Mouse (Mus musculus): Measurements from ENCODE around the gene Hsd3b5. TPM values are rescaled to one million over a fixed set of nuclear protein-coding genes. Genes with fewer than 3 reads are reported as not detected.
"Not testable (repeated sequence)": the region's sequence is repeated elsewhere in the genome, so short reads cannot be mapped to it uniquely, and the experiment has no call there.

Hsd3b5 gene
- total RNA-seq (2014; rRNA removed) (not detected in 2 replicates), polyA plus RNA-seq (2015; fragmentation: Nextera tagmentation; extraction: Ambion mirVana) (not detected in 2 replicates)

GRCm38 (mm10) chr3:98630152-98630551 is at the start of gene Hsd3b5:
Gene Hsd3b5 (minus strand): TSS chr3:98630252.
- no peak for TF ChIP-seq CTCF (IDR thresholded peaks at IDR 0.05; ENCODE audit: low read depth)

GRCm38 (mm10) chr3:98635145-98635544 is 5.1 kb upstream of the Hsd3b5 start:
- TF ChIP-seq CTCF (IDR thresholded peaks at IDR 0.05; ENCODE audit: low read depth), result no peak
- Histone ChIP-seq H3K4me2 (ENCODE audit: low read depth, low read length) (no peak overlapping the region), H3K9me3 (ENCODE audit: low read length) (no peaks in the 10 kb centered on the region), H3K9ac (replicated peaks; ENCODE audit: low read length) (no peak overlapping the region), H3K27ac (no peak overlapping the region), H3K4me3 (ENCODE audit: low read length) (no peak overlapping the region), H3K36me3 (ENCODE audit: insufficient read depth, low read length) (no peaks in the 10 kb centered on the region), H3K4me1 (ENCODE audit: insufficient read depth, low read length) (no peaks in the 10 kb centered on the region), H3K27me3 (ENCODE audit: insufficient read depth, low read length) (no peaks in the 10 kb centered on the region)
- ATAC-seq, result no peak
- 90% methylated on average over 1 of the region's 1 CpGs for WGBS
- no peak for DNase-seq (ENCODE audit: low spot score)

More at GRCm38 (mm10) chr3:98630152-98630551, at the start of gene Hsd3b5:
- Histone ChIP-seq H3K36me3 (ENCODE audit: insufficient read depth, low read length) (no peaks in the 10 kb centered on the region), H3K4me1 (ENCODE audit: insufficient read depth, low read length) (no peaks in the 10 kb centered on the region), H3K27ac (no peak within 1 kb of the TSS), H3K4me3 (ENCODE audit: low read length) (no peak within 1 kb of the TSS), H3K4me2 (ENCODE audit: low read depth, low read length) (no peak within 1 kb of the TSS), H3K27me3 (ENCODE audit: insufficient read depth, low read length) (no peaks in the 10 kb centered on the region), H3K9ac (replicated peaks; ENCODE audit: low read length) (no peak within 1 kb of the TSS), H3K9me3 (ENCODE audit: low read length) (no peaks in the 10 kb centered on the region)
- ATAC-seq, result no peak
- no peak for DNase-seq (ENCODE audit: low spot score)

GRCm38 (mm10) chr3:98629633-98630032 is 419 bp downstream of the Hsd3b5 start:
- no peak overlapping the region for H3K4me2 ChIP-seq (ENCODE audit: low read depth, low read length)
- no peaks in the 10 kb centered on the region for H3K27me3 ChIP-seq (ENCODE audit: insufficient read depth, low read length)
- DNase-seq (ENCODE audit: low spot score), result no peak
- 90% methylated on average over 3 of the region's 3 CpGs for WGBS
- TF ChIP-seq CTCF (IDR thresholded peaks at IDR 0.05; ENCODE audit: low read depth), result no peak
- H3K4me1 ChIP-seq (ENCODE audit: insufficient read depth, low read length), result no peaks in the 10 kb centered on the region
- ATAC-seq, result no peak
- H3K36me3 ChIP-seq (ENCODE audit: insufficient read depth, low read length), result no peaks in the 10 kb centered on the region
- H3K27ac ChIP-seq, result no peak overlapping the region
- no peak overlapping the region for H3K4me3 ChIP-seq (ENCODE audit: low read length)
- no peak overlapping the region for H3K9ac ChIP-seq (replicated peaks; ENCODE audit: low read length)
- H3K9me3 ChIP-seq (ENCODE audit: low read length), result no peaks in the 10 kb centered on the region

- H3K9me3 ChIP-seq (ENCODE audit: low read length); H3K27me3 ChIP-seq (ENCODE audit: insufficient read depth, low read length); ATAC-seq; DNase-seq (ENCODE audit: low spot score); H3K4me1 ChIP-seq (ENCODE audit: insufficient read depth, low read length); H3K9ac ChIP-seq (replicated peaks; ENCODE audit: low read length); H3K36me3 ChIP-seq (ENCODE audit: insufficient read depth, low read length); H3K27ac ChIP-seq; H3K4me2 ChIP-seq (ENCODE audit: low read depth, low read length); H3K4me3 ChIP-seq (ENCODE audit: low read length): not testable (repeated sequence)
- 62% methylated on average over 1 of the region's 1 CpGs for WGBS
These were observed 13.3 kb downstream of the Hsd3b5 start for GRCm38 (mm10) chr3:98616786-98617185.

- H3K27me3 ChIP-seq (ENCODE audit: insufficient read depth, low read length); DNase-seq (ENCODE audit: low spot score); H3K4me2 ChIP-seq (ENCODE audit: low read depth, low read length); H3K9me3 ChIP-seq (ENCODE audit: low read length); H3K4me1 ChIP-seq (ENCODE audit: insufficient read depth, low read length); H3K4me3 ChIP-seq (ENCODE audit: low read length); H3K36me3 ChIP-seq (ENCODE audit: insufficient read depth, low read length); H3K27ac ChIP-seq; H3K9ac ChIP-seq (replicated peaks; ENCODE audit: low read length): not testable (repeated sequence)
- peak; percentile 32 for TF ChIP-seq CTCF (IDR thresholded peaks at IDR 0.05; ENCODE audit: low read depth)
- ATAC-seq, result 0 out of 2 replicates have a peak, but pooled peaks have one; percentile 43
- 23% methylated on average over 2 of the region's 2 CpGs for WGBS
These were observed 13.8 kb downstream of the Hsd3b5 start for GRCm38 (mm10) chr3:98616244-98616643.

- not testable (repeated sequence) for H3K27me3 ChIP-seq (ENCODE audit: insufficient read depth, low read length); H3K4me3 ChIP-seq (ENCODE audit: low read length); H3K9ac ChIP-seq (replicated peaks; ENCODE audit: low read length); H3K36me3 ChIP-seq (ENCODE audit: insufficient read depth, low read length); H3K4me2 ChIP-seq (ENCODE audit: low read depth, low read length); DNase-seq (ENCODE audit: low spot score); H3K9me3 ChIP-seq (ENCODE audit: low read length); H3K27ac ChIP-seq; H3K4me1 ChIP-seq (ENCODE audit: insufficient read depth, low read length); ATAC-seq
- WGBS, result 65% methylated on average over 2 of the region's 2 CpGs
These were observed 15.6 kb downstream of the Hsd3b5 start for GRCm38 (mm10) chr3:98614406-98614927.

- DNase-seq (ENCODE audit: low spot score), result no peak
- Histone ChIP-seq H3K27me3 (ENCODE audit: insufficient read depth, low read length) (no peaks in the 10 kb centered on the region), H3K4me2 (ENCODE audit: low read depth, low read length) (no peak overlapping the region), H3K9me3 (ENCODE audit: low read length) (no peaks in the 10 kb centered on the region), H3K4me3 (ENCODE audit: low read length) (no peak overlapping the region), H3K27ac (no peak overlapping the region), H3K9ac (replicated peaks; ENCODE audit: low read length) (no peak overlapping the region), H3K4me1 (ENCODE audit: insufficient read depth, low read length) (no peaks in the 10 kb centered on the region), H3K36me3 (ENCODE audit: insufficient read depth, low read length) (no peaks in the 10 kb centered on the region)
- TF ChIP-seq CTCF (IDR thresholded peaks at IDR 0.05; ENCODE audit: low read depth), result no peak
- no peak for ATAC-seq
These were observed 16.1 kb downstream of the Hsd3b5 start for GRCm38 (mm10) chr3:98613963-98614362.

GRCm38 (mm10) chr3:98613540-98613939 is 16.5 kb downstream of the Hsd3b5 start:
- not testable (repeated sequence) for H3K9me3 ChIP-seq (ENCODE audit: low read length); H3K9ac ChIP-seq (replicated peaks; ENCODE audit: low read length); H3K27me3 ChIP-seq (ENCODE audit: insufficient read depth, low read length); H3K4me1 ChIP-seq (ENCODE audit: insufficient read depth, low read length); H3K36me3 ChIP-seq (ENCODE audit: insufficient read depth, low read length); H3K4me2 ChIP-seq (ENCODE audit: low read depth, low read length); DNase-seq (ENCODE audit: low spot score); H3K27ac ChIP-seq; ATAC-seq; H3K4me3 ChIP-seq (ENCODE audit: low read length)

Measured in hindbrain, postnatal 0 days (tissue).